Mouse (Mus musculus): ENCODE measurements around the gene Elmo1.
A peak's percentile ranks its signal among the peaks of the same experiment; 100 is the strongest.

GRCm38 (mm10) chr13:20271799-20272198 lies 181.4 kb downstream of the Elmo1 start:
- TF ChIP-seq CTCF (IDR thresholded peaks at IDR 0.05; ENCODE audit: extremely low read depth, insufficient read depth, low read length), result peak; percentile 87
- no peak for TF ChIP-seq POLR2A (IDR thresholded peaks at IDR 0.05; ENCODE audit: extremely low read depth, insufficient read depth, low read length)

Measured in cortical plate, adult 2 months (tissue).